Mouse (Mus musculus) midbrain, embryonic 15.5 days (tissue): ENCODE measurements around the gene Hap1. TPM values are rescaled to one million over a fixed set of nuclear protein-coding genes. Genes with fewer than 3 reads are reported as not detected.

Experiments
- ATAC-seq: fragments of 200-750 bp; cut with Nextera tagmentation; replicated peaks from 2 replicates; pipeline ENCODE4 v1.8.0; 2017; ENCODE audit warnings: moderate TSS enrichment
- H3K27ac ChIP-seq: fragments of 300-500 bp; sonication (generic); 2 replicates; pipeline ENCODE4 v1.5.1; 2015; ENCODE audit warnings: mild to moderate bottlenecking, inconsistent platforms
- H3K27me3 ChIP-seq: fragments of 300-500 bp; sonication (generic); replicated peaks from 2 replicates; pipeline ENCODE4 v1.6.1; 2015; ENCODE audit warnings: inconsistent platforms
- H3K36me3 ChIP-seq: fragments of 300-500 bp; sonication (generic); replicated peaks from 2 replicates; pipeline ENCODE4 v1.6.1; 2015; ENCODE audit warnings: inconsistent platforms
- H3K4me1 ChIP-seq: fragments of 300-500 bp; sonication (generic); 2 replicates; pipeline ENCODE4 v1.6.1; 2015; ENCODE audit warnings: inconsistent platforms
- H3K4me2 ChIP-seq: fragments of 300-500 bp; sonication (generic); 2 replicates; pipeline ENCODE4 v1.6.1; 2015; ENCODE audit warnings: inconsistent platforms, mild to moderate bottlenecking, moderate library complexity
- H3K4me3 ChIP-seq: fragments of 300-500 bp; sonication (generic); 2 replicates; pipeline ENCODE4 v1.5.1; 2015; ENCODE audit warnings: mild to moderate bottlenecking, inconsistent platforms
- H3K9ac ChIP-seq: fragments of 300-500 bp; sonication (generic); 2 replicates; pipeline ENCODE4 v1.6.1; 2015; ENCODE audit warnings: mild to moderate bottlenecking, inconsistent platforms
- H3K9me3 ChIP-seq: fragments of 300-500 bp; sonication (generic); 2 replicates; pipeline ENCODE4 v1.6.1; 2016; ENCODE audit warnings: inconsistent platforms
- WGBS: fragments of 180-500 bp; shearing (Covaris S2); methylation state at CpG from one replicate; pipeline ENCODE4 v1.1.7; 2015; ENCODE audit warnings: mixed read lengths; 5-methylcytosine and 5-hydroxymethylcytosine counted together
- polyA plus RNA-seq: library from polyadenylated mRNA; unstranded; fragments of >200 nt; fragmentation: Nextera tagmentation; extraction: Ambion mirVana; gene quantifications from 2 replicates; pipeline ENCODE4 v1.2.1, GENCODE M21; 2015

Gene Hap1
- polyA plus RNA-seq, 1 experiment from 2014 or later: 315 TPM

DNA sequence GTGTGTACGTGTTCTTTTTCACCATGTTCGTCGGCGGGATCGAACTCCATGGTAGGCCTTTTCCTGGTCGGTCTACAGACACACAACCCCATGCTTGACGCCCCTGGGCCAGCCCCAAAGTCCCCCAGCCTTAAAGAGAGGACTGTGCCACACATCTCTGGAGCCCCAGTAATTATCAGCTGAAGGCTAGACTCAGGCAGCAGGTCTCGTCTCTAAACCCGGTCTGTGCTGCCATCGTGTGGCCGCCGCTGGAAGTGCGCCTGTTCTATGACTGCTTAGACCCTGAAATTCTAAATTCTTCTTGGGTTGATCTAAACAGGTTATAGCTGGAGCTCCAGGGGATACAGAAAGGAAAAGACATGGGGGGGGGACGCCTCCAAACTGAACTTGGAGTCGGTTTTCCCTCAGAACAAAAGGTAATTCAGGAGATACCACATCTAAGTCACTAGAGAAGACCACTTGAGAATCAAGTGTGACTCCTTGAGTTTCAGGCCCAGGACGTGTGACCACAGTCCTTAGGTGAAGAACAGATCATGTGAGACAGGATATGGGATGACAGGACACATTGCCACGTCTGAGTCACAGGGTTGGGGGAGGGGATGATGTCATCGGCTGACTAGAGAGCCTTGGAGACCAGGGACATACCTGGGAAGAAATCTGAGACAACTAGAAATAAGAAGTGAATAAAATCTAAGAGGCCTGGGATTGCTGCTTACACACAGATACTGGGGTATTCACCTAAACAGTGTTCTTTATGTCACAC, 57.5 kb downstream of the Hap1 start:
- no peaks in the 10 kb centered on the region for H3K36me3 ChIP-seq
- H3K27me3 ChIP-seq: no peaks in the 10 kb centered on the region
- peak overlapping the region; percentile 42 for H3K4me2 ChIP-seq
- no peaks in the 10 kb centered on the region for H3K9me3 ChIP-seq
- H3K4me3 ChIP-seq: 0 out of 2 replicates have a peak overlapping the region, but pooled peaks have one; percentile 21
- WGBS: 19% methylated on average over 18 of the region's 18 CpGs
- H3K27ac ChIP-seq: no peak overlapping the region
- no peak overlapping the region for H3K9ac ChIP-seq
- ATAC-seq: peak; percentile 76
- peaks cover 4% of the 10 kb centered on the region for H3K4me1 ChIP-seq

DNA sequence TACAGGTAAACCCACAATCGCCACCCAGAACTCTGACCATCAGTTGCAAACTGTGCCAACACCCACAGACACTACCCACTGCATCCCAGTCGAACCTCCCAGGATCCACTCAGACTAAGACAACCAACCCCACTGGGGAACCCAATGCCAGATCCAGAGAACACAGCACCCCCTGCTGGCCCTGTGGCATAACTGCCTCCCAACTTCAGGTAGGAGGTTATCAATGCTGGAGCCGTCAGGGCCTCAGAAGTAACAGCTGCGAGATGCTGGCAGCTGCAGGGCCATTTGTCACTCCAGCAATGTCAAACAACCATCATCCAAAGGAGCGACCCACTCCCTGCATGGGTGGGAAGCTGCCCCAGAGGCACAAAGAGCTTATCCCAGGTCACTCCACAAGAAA, 58.1 kb downstream of the Hap1 start:
- Histone ChIP-seq H3K9ac (no peak overlapping the region), H3K4me3 (0 out of 2 replicates have a peak overlapping the region, but pooled peaks have one; percentile 21), H3K36me3 (no peaks in the 10 kb centered on the region), H3K27me3 (no peaks in the 10 kb centered on the region), H3K9me3 (no peaks in the 10 kb centered on the region), H3K27ac (no peak overlapping the region), H3K4me1 (peaks cover 4% of the 10 kb centered on the region), H3K4me2 (peak overlapping the region; percentile 42)
- WGBS: 47% methylated on average over 5 of the region's 5 CpGs
- ATAC-seq: no peak

Other genes with a start within 250 kb of the Hap1 start
- gene Krt13, start 234.6 kb downstream of the Hap1 start, polyA plus RNA-seq: 0.26 TPM in 1 of 2 replicates, not detected in the other
- gene Krt15, start 220.2 kb downstream of the Hap1 start, polyA plus RNA-seq: 0.42 and 4.2 TPM in 2 replicates
- 2.1 and 2.6 TPM in 2 replicates for gene Krt19, start 207.5 kb downstream of the Hap1 start, polyA plus RNA-seq
- gene Krt9, start 162.9 kb downstream of the Hap1 start, polyA plus RNA-seq: not detected in 2 replicates
- 0.26 and 6.1 TPM in 2 replicates for gene Krt14, start 148.6 kb downstream of the Hap1 start, polyA plus RNA-seq
- not detected in 2 replicates for gene Krt16, start 107.2 kb downstream of the Hap1 start, polyA plus RNA-seq
- gene Krt17, start 95.1 kb downstream of the Hap1 start, polyA plus RNA-seq: 1.1 TPM in 1 of 2 replicates, not detected in the other
- gene Krt42, start 86.3 kb downstream of the Hap1 start, polyA plus RNA-seq: not detected in 2 replicates
- 1,086 and 1,110 TPM in 2 replicates for gene Eif1, start 36.2 kb downstream of the Hap1 start, polyA plus RNA-seq
- gene Gast, start 21.7 kb downstream of the Hap1 start, polyA plus RNA-seq: 2.0 and 2.3 TPM in 2 replicates
- gene Jup, start 41.6 kb upstream of the Hap1 start, polyA plus RNA-seq: 104 and 105 TPM in 2 replicates
- 20.3 and 21.2 TPM in 2 replicates for gene P3h4, start 58.7 kb upstream of the Hap1 start, polyA plus RNA-seq
- gene Fkbp10, start 59.6 kb upstream of the Hap1 start, polyA plus RNA-seq: 23.3 and 27.5 TPM in 2 replicates
- gene Nt5c3b, start 85.7 kb upstream of the Hap1 start, polyA plus RNA-seq: 115 and 116 TPM in 2 replicates
- gene Klhl10, start 85.8 kb upstream of the Hap1 start, polyA plus RNA-seq: 0.89 and 1.1 TPM in 2 replicates
- 12.4 and 12.8 TPM in 2 replicates for gene Klhl11, start 116.6 kb upstream of the Hap1 start, polyA plus RNA-seq
- 225 and 227 TPM in 2 replicates for gene Acly, start 171.9 kb upstream of the Hap1 start, polyA plus RNA-seq
- gene Ttc25, start 189.5 kb upstream of the Hap1 start, polyA plus RNA-seq: 1.8 and 2.4 TPM in 2 replicates
- gene Cnp, start 218.8 kb upstream of the Hap1 start, polyA plus RNA-seq: 38.3 and 40.0 TPM in 2 replicates